Mouse (Mus musculus) 416B (cell line): ENCODE measurements at regions not wholly inside any gene's neighbourhood (a gene's known extent, or its start where the extent isn't known, plus 50 kb on each side); places are given as distances from the start of the nearest gene placed in this dataset.
A peak's percentile ranks its signal among the peaks of the same experiment; 100 is the strongest.

ENCODE experiments used
- DNase-seq: peaks from one replicate; pipeline ENCODE4 v3.0.0; 2011; ENCODE audit warnings: low read depth

DNA sequence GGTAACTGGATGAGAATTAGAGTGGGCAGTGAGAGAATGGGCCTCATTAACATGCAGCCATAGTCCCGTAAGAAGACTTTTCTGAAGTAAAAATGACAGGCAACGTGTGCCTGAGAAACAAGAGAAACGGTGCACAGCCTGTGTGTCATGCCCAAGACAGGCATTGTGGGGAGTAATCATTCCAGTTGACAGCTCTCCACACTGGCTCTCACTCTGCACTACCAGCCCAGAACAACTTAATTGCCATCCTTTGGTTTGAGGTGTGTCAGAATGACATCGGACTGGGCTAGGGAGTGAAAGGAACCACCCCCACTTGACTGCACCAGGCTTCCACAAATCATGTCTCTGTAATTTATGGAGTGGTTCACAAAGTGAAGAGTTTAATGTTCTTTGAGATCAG, 1104.9 kb downstream of the Pcdh7 start:
- no peak for DNase-seq

- DNase-seq = peak; percentile 54
Measured at GRCm38 (mm10) chr5:58825970-58826369, 1108.2 kb downstream of the Pcdh7 start.

- no peak for DNase-seq
Measured at GRCm38 (mm10) chr5:58847001-58847400, 1129.2 kb downstream of the Pcdh7 start.

- DNase-seq = no peak
Measured at GRCm38 (mm10) chr5:58858016-58858415, 1140.2 kb downstream of the Pcdh7 start.

- no peak for DNase-seq
Measured at GRCm38 (mm10) chr5:58893493-58893892, 1175.7 kb downstream of the Pcdh7 start.

DNA sequence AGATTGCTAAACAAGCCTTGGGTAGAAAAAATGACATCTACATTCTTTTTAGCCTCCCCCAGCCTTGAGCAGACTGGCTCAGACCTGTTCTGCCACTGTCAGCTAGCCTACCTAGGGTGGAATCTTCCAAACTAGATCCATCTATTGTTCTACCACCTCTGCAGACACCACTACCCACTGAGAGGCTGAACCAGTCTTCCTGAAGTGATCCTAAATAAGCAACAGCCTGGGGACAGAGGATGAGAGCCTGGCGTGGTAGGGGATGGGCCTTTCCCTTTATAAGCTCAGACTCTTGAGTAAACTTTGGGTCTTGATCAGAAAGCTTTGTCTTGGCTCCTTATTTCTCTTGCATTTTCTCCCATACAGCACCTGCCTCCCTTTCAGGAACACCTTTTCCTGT, 1223.7 kb downstream of the Pcdh7 start:
- DNase-seq = no peak

DNA sequence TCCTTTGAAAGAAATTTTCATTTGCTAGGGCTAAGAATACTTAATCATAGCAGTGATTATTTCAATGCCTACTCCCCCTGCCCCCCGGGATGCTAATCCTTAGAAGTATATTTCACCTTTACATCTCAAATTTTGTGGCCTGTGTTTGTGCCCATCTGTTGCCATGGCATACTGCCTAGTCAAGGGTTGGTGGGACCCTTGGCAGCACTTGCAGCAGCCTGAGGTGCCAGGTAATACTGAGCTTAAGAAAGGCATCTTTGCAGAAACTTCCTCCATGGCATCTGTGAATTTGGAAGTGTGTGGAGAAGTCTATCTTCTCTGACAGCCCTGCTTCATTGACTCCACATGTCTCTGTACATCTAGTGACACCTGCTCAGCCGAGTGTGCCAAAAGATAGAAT, 1257.5 kb downstream of the Pcdh7 start:
- no peak for DNase-seq

- DNase-seq = no peak
Measured at GRCm38 (mm10) chr5:58987754-58988153, 1270.0 kb downstream of the Pcdh7 start.
